Mouse (Mus musculus): ENCODE data around the gene Cox19. TPM values are rescaled to one million over a fixed set of nuclear protein-coding genes. Genes with fewer than 3 reads are reported as not detected.
A peak's percentile ranks its signal among the peaks of the same experiment; 100 is the strongest.

The Cox19 gene
- polyA plus RNA-seq, 1 experiment from 2014 or later, result 61.6 TPM

GRCm38 (mm10) chr5:139324691-139325394, 26.4 kb downstream of the Cox19 start:
- Histone ChIP-seq H3K36me3 (ENCODE audit: insufficient read depth, low read length) (no peaks in the 10 kb centered on the region), H3K27ac (ENCODE audit: low read length) (no peak overlapping the region), H3K4me3 (ENCODE audit: low read depth, low read length) (peak overlapping the region; percentile 55), H3K27me3 (replicated peaks; ENCODE audit: insufficient read depth, low read length) (peaks cover 10% of the 10 kb centered on the region; the same call in 1 of the 2 replicates), H3K4me2 (replicated peaks; ENCODE audit: low read depth, low read length) (peak overlapping the region; percentile 95), H3K9ac (replicated peaks; ENCODE audit: low read depth) (peak overlapping the region; percentile 48), H3K9me3 (ENCODE audit: low read length) (no peaks in the 10 kb centered on the region), H3K4me1 (ENCODE audit: insufficient read depth, low read depth, low read length) (peaks cover 9% of the 10 kb centered on the region; the same call in 1 of the 2 replicates)
- DNase-seq (ENCODE audit: low spot score) (peak; percentile 41), ATAC-seq (peak; percentile 36)
- WGBS, result 4% methylated on average over 30 of the region's 62 CpGs
- TF ChIP-seq CTCF (IDR thresholded peaks at IDR 0.05), result no peak

- Histone ChIP-seq H3K4me2 (replicated peaks; ENCODE audit: low read depth, low read length) (peak overlapping the region; percentile 95), H3K9me3 (ENCODE audit: low read length) (no peaks in the 10 kb centered on the region), H3K27ac (ENCODE audit: low read length) (no peak overlapping the region), H3K4me3 (ENCODE audit: low read depth, low read length) (no peak overlapping the region), H3K4me1 (ENCODE audit: insufficient read depth, low read depth, low read length) (peaks cover 9% of the 10 kb centered on the region; the same call in 1 of the 2 replicates), H3K36me3 (ENCODE audit: insufficient read depth, low read length) (no peaks in the 10 kb centered on the region), H3K27me3 (replicated peaks; ENCODE audit: insufficient read depth, low read length) (peaks cover 10% of the 10 kb centered on the region; the same call in 1 of the 2 replicates), H3K9ac (replicated peaks; ENCODE audit: low read depth) (no peak overlapping the region)
- DNase-seq (ENCODE audit: low spot score) (no peak), ATAC-seq (0 out of 2 replicates have a peak, but pooled peaks have one; percentile 16)
- TF ChIP-seq CTCF (IDR thresholded peaks at IDR 0.05) (no peak; the same call in 1 of the 2 replicates), EP300 (IDR thresholded peaks at IDR 0.05) (no peak)
- 62% methylated on average over 5 of the region's 5 CpGs for WGBS
These were observed 27.1 kb downstream of the Cox19 start for GRCm38 (mm10) chr5:139324045-139324491.

GRCm38 (mm10) chr5:139323260-139323924, 27.8 kb downstream of the Cox19 start:
- 79% methylated on average over 9 of the region's 9 CpGs for WGBS
- H3K9me3 ChIP-seq (ENCODE audit: low read length), result no peaks in the 10 kb centered on the region
- H3K4me3 ChIP-seq (ENCODE audit: low read depth, low read length), result no peak overlapping the region
- ATAC-seq (no peak), DNase-seq (ENCODE audit: low spot score) (no peak)
- no peak overlapping the region for H3K27ac ChIP-seq (ENCODE audit: low read length)
- H3K4me2 ChIP-seq (replicated peaks; ENCODE audit: low read depth, low read length), result peak overlapping the region; percentile 6; the same call in 1 of the 2 replicates
- H3K9ac ChIP-seq (replicated peaks; ENCODE audit: low read depth), result no peak overlapping the region
- no peaks in the 10 kb centered on the region for H3K36me3 ChIP-seq (ENCODE audit: insufficient read depth, low read length)
- peaks cover 9% of the 10 kb centered on the region; the same call in 1 of the 2 replicates for H3K4me1 ChIP-seq (ENCODE audit: insufficient read depth, low read depth, low read length)
- H3K27me3 ChIP-seq (replicated peaks; ENCODE audit: insufficient read depth, low read length), result peaks cover 10% of the 10 kb centered on the region; the same call in 1 of the 2 replicates
- TF ChIP-seq EP300 (IDR thresholded peaks at IDR 0.05) (no peak), CTCF (IDR thresholded peaks at IDR 0.05) (no peak)

- ATAC-seq, result no peak
- Histone ChIP-seq H3K9me3 (ENCODE audit: low read length) (no peaks in the 10 kb centered on the region), H3K4me2 (replicated peaks; ENCODE audit: low read depth, low read length) (no peak overlapping the region), H3K36me3 (ENCODE audit: insufficient read depth, low read length) (no peaks in the 10 kb centered on the region), H3K27me3 (replicated peaks; ENCODE audit: insufficient read depth, low read length) (peaks cover 10% of the 10 kb centered on the region; the same call in 1 of the 2 replicates), H3K4me3 (ENCODE audit: low read depth, low read length) (no peak overlapping the region), H3K4me1 (ENCODE audit: insufficient read depth, low read depth, low read length) (peaks cover 9% of the 10 kb centered on the region; the same call in 1 of the 2 replicates), H3K27ac (ENCODE audit: low read length) (no peak overlapping the region), H3K9ac (replicated peaks; ENCODE audit: low read depth) (no peak overlapping the region)
- WGBS, result 77% methylated on average over 6 of the region's 6 CpGs
- DNase-seq (ENCODE audit: low spot score), result no peak
- TF ChIP-seq CTCF (IDR thresholded peaks at IDR 0.05) (no peak), EP300 (IDR thresholded peaks at IDR 0.05) (no peak)
These were observed 29.9 kb downstream of the Cox19 start for GRCm38 (mm10) chr5:139321331-139321730.

GRCm38 (mm10) chr5:139320424-139320823, 30.8 kb downstream of the Cox19 start:
- TF ChIP-seq EP300 (IDR thresholded peaks at IDR 0.05) (no peak), CTCF (IDR thresholded peaks at IDR 0.05) (no peak)
- Histone ChIP-seq H3K9ac (replicated peaks; ENCODE audit: low read depth) (no peak overlapping the region), H3K4me2 (replicated peaks; ENCODE audit: low read depth, low read length) (no peak overlapping the region), H3K36me3 (ENCODE audit: insufficient read depth, low read length) (no peaks in the 10 kb centered on the region), H3K4me3 (ENCODE audit: low read depth, low read length) (no peak overlapping the region), H3K27me3 (replicated peaks; ENCODE audit: insufficient read depth, low read length) (0 out of 2 replicates have a peak, but pooled peaks cover 6% of the 10 kb centered on the region), H3K27ac (ENCODE audit: low read length) (no peak overlapping the region), H3K4me1 (ENCODE audit: insufficient read depth, low read depth, low read length) (peaks cover 6% of the 10 kb centered on the region; the same call in 1 of the 2 replicates), H3K9me3 (ENCODE audit: low read length) (no peaks in the 10 kb centered on the region)
- no peak for DNase-seq (ENCODE audit: low spot score)
- no peak for ATAC-seq
- 63% methylated on average over 7 of the region's 7 CpGs for WGBS

- no peak for TF ChIP-seq CTCF (IDR thresholded peaks at IDR 0.05)
- TF ChIP-seq EP300 (IDR thresholded peaks at IDR 0.05), result no peak
- 70% methylated on average over 21 of the region's 21 CpGs for WGBS
- H3K4me2 ChIP-seq (replicated peaks; ENCODE audit: low read depth, low read length), result no peak overlapping the region
These were observed 33.3 kb downstream of the Cox19 start for GRCm38 (mm10) chr5:139317751-139318504.

More at GRCm38 (mm10) chr5:139317751-139318504, 33.3 kb downstream of the Cox19 start:
- DNase-seq (ENCODE audit: low spot score) (no peak), ATAC-seq (no peak)
- Histone ChIP-seq H3K27me3 (replicated peaks; ENCODE audit: insufficient read depth, low read length) (no peaks in the 10 kb centered on the region), H3K27ac (ENCODE audit: low read length) (no peak overlapping the region), H3K4me1 (ENCODE audit: insufficient read depth, low read depth, low read length) (no peaks in the 10 kb centered on the region), H3K9ac (replicated peaks; ENCODE audit: low read depth) (no peak overlapping the region), H3K9me3 (ENCODE audit: low read length) (no peaks in the 10 kb centered on the region), H3K4me3 (ENCODE audit: low read depth, low read length) (no peak overlapping the region), H3K36me3 (ENCODE audit: insufficient read depth, low read length) (no peaks in the 10 kb centered on the region)
